Mouse (Mus musculus): ENCODE measurements around the gene Clec4n. TPM values are rescaled to one million over a fixed set of nuclear protein-coding genes. Genes with fewer than 3 reads are reported as not detected.
"Not testable (repeated sequence)": the region's sequence is repeated elsewhere in the genome, so short reads cannot be mapped to it uniquely, and the experiment has no call there.

The Clec4n gene
- polyA plus RNA-seq, 1 experiment from 2014 or later, result 39.2 TPM

DNA sequence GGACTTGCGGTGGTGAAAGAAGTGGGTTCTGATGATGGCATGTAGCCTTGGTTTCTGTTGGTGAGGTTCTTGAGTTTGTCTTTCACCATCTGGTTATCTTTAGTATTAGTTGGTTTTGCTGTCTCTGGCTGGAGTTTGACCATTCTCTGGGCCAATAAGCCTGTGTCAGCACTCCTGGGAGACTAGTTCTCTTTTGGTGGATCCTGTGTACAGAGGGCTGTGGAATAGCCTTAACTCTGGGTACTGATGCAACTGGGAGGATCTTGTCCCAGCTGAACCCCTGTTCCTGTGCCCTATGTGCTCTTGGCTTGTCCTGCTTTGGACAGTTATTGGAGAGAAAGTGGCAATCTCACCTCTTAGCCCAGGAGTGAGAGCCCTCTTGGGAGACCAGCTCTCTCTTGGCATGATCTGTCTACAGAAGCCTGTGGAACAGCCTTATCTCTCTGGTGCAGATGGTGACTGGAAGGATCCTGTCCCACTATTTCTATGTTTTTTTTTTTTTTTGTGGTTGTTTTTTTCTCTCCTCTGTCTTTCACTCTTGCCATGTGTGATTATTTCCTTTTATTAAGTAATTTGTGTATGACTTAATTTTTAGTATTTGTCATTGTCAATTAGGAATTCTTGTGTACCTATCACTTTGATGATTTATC lies 63.2 kb downstream of the Clec4n start:
- DNase-seq (ENCODE audit: low spot score), result no peak

DNA sequence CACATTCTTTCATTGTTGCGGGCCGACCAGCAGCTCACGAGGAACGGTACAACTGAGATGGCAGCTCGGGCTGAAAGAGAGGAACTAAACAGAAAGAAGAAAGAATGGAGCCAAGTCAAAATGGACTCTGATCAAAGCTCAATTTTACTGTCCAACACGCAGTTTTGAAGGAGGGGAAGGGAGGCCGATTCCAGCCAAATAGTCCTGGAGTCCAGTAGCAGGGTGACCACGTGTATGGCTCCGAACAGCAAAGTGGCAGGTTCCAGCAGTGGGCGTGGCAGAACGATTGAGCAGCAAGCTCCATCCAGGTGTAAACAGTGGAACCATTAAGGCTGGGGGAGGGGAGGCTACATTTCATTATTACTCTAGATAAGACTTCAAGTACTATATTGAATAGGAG lies 63.9 kb downstream of the Clec4n start:
- DNase-seq (ENCODE audit: low spot score), result not testable (repeated sequence)

Other genes starting within 250 kb of the Clec4n start
- 0.18 and 0.35 TPM in 2 replicates for gene Clec4a4, start 239.5 kb upstream of the Clec4n start, polyA plus RNA-seq (2015; fragmentation: Nextera tagmentation; extraction: Ambion mirVana)
- gene Clec4b1, start 179.9 kb upstream of the Clec4n start, polyA plus RNA-seq (2015; fragmentation: Nextera tagmentation; extraction: Ambion mirVana), result 0.38 and 0.72 TPM in 2 replicates
- 8.8 and 9.5 TPM in 2 replicates for gene Clec4a2, start 123.4 kb upstream of the Clec4n start, polyA plus RNA-seq (2015; fragmentation: Nextera tagmentation; extraction: Ambion mirVana)
- 0.12 and 0.18 TPM in 2 replicates for gene Clec4b2, start 57.0 kb upstream of the Clec4n start, polyA plus RNA-seq (2015; fragmentation: Nextera tagmentation; extraction: Ambion mirVana)
- 0.66 and 1.6 TPM in 2 replicates for gene Clec4d, start 32.3 kb downstream of the Clec4n start, polyA plus RNA-seq (2015; fragmentation: Nextera tagmentation; extraction: Ambion mirVana)
- gene Clec4e, start 60.0 kb downstream of the Clec4n start, polyA plus RNA-seq (2015; fragmentation: Nextera tagmentation; extraction: Ambion mirVana), result 0.43 and 0.49 TPM in 2 replicates
- gene Vmn2r19, start 78.5 kb downstream of the Clec4n start, polyA plus RNA-seq (2015; fragmentation: Nextera tagmentation; extraction: Ambion mirVana), result not detected in 2 replicates
- not detected in 2 replicates for gene Vmn2r20, start 188.3 kb downstream of the Clec4n start, polyA plus RNA-seq (2015; fragmentation: Nextera tagmentation; extraction: Ambion mirVana)